Mouse (Mus musculus): ENCODE results near the gene Vmn1r199. TPM values are rescaled to one million over a fixed set of nuclear protein-coding genes. Genes with fewer than 3 reads are reported as not detected.

Gene Vmn1r199
- not detected for polyA plus RNA-seq (2014; fragmentation: Illumina TruSeq; extraction: RNeasy Lipid Tissue Mini Kit (QIAGEN cat#74804); ENCODE audit: low read depth, low replicate concordance)

DNA sequence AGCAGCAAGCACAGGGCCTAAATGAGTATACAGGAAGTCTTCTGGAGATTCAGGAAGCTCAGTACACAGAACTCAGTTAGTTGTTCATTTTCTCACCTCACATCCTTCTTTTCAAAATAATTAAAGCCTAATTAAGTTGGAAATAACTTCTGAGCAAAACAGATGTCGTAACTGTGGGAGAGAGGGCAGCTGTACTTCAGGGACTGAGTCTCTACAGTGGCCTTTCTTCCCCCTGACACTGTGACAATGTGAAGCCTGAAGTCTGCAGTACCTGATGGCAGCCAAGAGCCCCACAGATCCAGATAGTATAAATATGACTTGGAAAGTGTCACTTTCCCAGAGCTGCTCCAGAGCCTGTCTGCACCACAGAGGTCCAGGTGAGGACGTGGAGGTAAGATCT is at the start of gene Vmn1r199:
Vmn1r199 (plus strand) TSS at position 301 of the 400 bp plus-strand sequence.

DNA sequence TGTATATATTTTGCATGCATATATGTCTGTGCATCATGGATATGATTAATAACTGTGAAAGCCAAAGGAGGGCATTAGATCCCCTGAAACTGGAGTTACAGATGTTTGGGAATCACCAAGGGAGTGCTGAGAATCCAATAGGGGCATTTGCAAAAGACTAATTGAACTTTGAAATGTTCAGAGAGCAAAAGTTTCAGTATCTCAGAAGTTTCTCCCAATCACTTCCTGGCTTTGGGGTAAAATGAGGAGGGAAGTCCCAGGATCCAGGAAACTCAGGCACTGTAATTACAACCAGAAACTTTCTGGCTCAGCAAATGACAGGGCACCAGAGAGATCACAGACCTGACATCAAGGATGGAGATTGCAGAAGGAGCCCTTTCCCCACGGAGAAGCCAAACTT is 29.6 kb upstream of the Vmn1r199 start, which contains the start of gene Vmn1r198:
Vmn1r198 (plus strand) TSS at position 301 of the 400 bp plus-strand sequence.

DNA sequence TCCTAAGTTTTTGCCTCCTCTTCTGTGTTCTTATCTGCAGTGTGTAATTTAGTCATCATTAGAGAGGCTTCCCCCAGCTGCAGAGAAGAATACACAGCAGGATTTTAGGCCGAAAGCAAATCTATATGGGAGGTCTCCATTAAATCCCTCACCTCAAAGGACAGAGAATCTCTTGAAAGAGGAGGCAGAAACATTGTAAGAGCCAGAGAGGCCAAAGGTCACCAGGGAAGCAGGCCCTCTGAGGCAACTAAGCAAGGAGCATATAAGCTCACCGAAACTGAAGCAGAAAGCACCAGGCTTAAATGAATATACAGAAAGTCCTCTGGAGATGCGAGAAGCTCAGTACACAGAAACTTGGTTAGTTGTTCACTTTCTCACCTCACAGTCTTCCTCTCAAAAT is 10.5 kb downstream of the Vmn1r199 start, which contains the start of gene Vmn1r200:
Vmn1r200 (plus strand) TSS at position 301 of the 400 bp plus-strand sequence.

Other genes starting within 250 kb of the Vmn1r199 start
- gene Vmn1r191, start 195.8 kb upstream of the Vmn1r199 start, polyA plus RNA-seq (2014; fragmentation: Illumina TruSeq; extraction: RNeasy Lipid Tissue Mini Kit (QIAGEN cat#74804); ENCODE audit: low read depth, low replicate concordance), result not detected
- gene Vmn1r192, start 188.7 kb upstream of the Vmn1r199 start, polyA plus RNA-seq (2014; fragmentation: Illumina TruSeq; extraction: RNeasy Lipid Tissue Mini Kit (QIAGEN cat#74804); ENCODE audit: low read depth, low replicate concordance), result not detected
- not detected for gene Vmn1r193, start 156.7 kb upstream of the Vmn1r199 start, polyA plus RNA-seq (2014; fragmentation: Illumina TruSeq; extraction: RNeasy Lipid Tissue Mini Kit (QIAGEN cat#74804); ENCODE audit: low read depth, low replicate concordance)
- gene Vmn1r194, start 135.6 kb upstream of the Vmn1r199 start, polyA plus RNA-seq (2014; fragmentation: Illumina TruSeq; extraction: RNeasy Lipid Tissue Mini Kit (QIAGEN cat#74804); ENCODE audit: low read depth, low replicate concordance), result not detected
- not detected for gene Vmn1r195, start 109.3 kb upstream of the Vmn1r199 start, polyA plus RNA-seq (2014; fragmentation: Illumina TruSeq; extraction: RNeasy Lipid Tissue Mini Kit (QIAGEN cat#74804); ENCODE audit: low read depth, low replicate concordance)
- gene Vmn1r196, start 89.9 kb upstream of the Vmn1r199 start, polyA plus RNA-seq (2014; fragmentation: Illumina TruSeq; extraction: RNeasy Lipid Tissue Mini Kit (QIAGEN cat#74804); ENCODE audit: low read depth, low replicate concordance), result not detected
- gene Vmn1r197, start 55.2 kb upstream of the Vmn1r199 start, polyA plus RNA-seq (2014; fragmentation: Illumina TruSeq; extraction: RNeasy Lipid Tissue Mini Kit (QIAGEN cat#74804); ENCODE audit: low read depth, low replicate concordance), result not detected
- gene Vmn1r198, start 29.5 kb upstream of the Vmn1r199 start, polyA plus RNA-seq (2014; fragmentation: Illumina TruSeq; extraction: RNeasy Lipid Tissue Mini Kit (QIAGEN cat#74804); ENCODE audit: low read depth, low replicate concordance), result not detected
- not detected for gene Vmn1r200, start 10.6 kb downstream of the Vmn1r199 start, polyA plus RNA-seq (2014; fragmentation: Illumina TruSeq; extraction: RNeasy Lipid Tissue Mini Kit (QIAGEN cat#74804); ENCODE audit: low read depth, low replicate concordance)
- not detected for gene Vmn1r201, start 92.1 kb downstream of the Vmn1r199 start, polyA plus RNA-seq (2014; fragmentation: Illumina TruSeq; extraction: RNeasy Lipid Tissue Mini Kit (QIAGEN cat#74804); ENCODE audit: low read depth, low replicate concordance)
- not detected for gene Vmn1r202, start 125.6 kb downstream of the Vmn1r199 start, polyA plus RNA-seq (2014; fragmentation: Illumina TruSeq; extraction: RNeasy Lipid Tissue Mini Kit (QIAGEN cat#74804); ENCODE audit: low read depth, low replicate concordance)
- not detected for gene Vmn1r203, start 138.3 kb downstream of the Vmn1r199 start, polyA plus RNA-seq (2014; fragmentation: Illumina TruSeq; extraction: RNeasy Lipid Tissue Mini Kit (QIAGEN cat#74804); ENCODE audit: low read depth, low replicate concordance)
- gene Vmn1r204, start 173.4 kb downstream of the Vmn1r199 start, polyA plus RNA-seq (2014; fragmentation: Illumina TruSeq; extraction: RNeasy Lipid Tissue Mini Kit (QIAGEN cat#74804); ENCODE audit: low read depth, low replicate concordance), result not detected
- gene Vmn1r205, start 213.2 kb downstream of the Vmn1r199 start, polyA plus RNA-seq (2014; fragmentation: Illumina TruSeq; extraction: RNeasy Lipid Tissue Mini Kit (QIAGEN cat#74804); ENCODE audit: low read depth, low replicate concordance), result not detected
- gene Vmn1r206, start 244.4 kb downstream of the Vmn1r199 start, polyA plus RNA-seq (2014; fragmentation: Illumina TruSeq; extraction: RNeasy Lipid Tissue Mini Kit (QIAGEN cat#74804); ENCODE audit: low read depth, low replicate concordance), result not detected

Measured in adipose tissue, adult 10 weeks (tissue).